Mouse (Mus musculus): ENCODE results near the gene Acsf3.

Gene Acsf3

GRCm38 (mm10) chr8:122761109-122761508 lies 14.2 kb upstream of the Acsf3 start:
- no peak for DNase-seq (ENCODE audit: low read depth, low spot score)

GRCm38 (mm10) chr8:122762731-122763266 lies 12.5 kb upstream of the Acsf3 start:
- DNase-seq (ENCODE audit: low read depth, low spot score): no peak

GRCm38 (mm10) chr8:122763267-122763738 lies 12.0 kb upstream of the Acsf3 start:
- DNase-seq (ENCODE audit: low read depth, low spot score): no peak

DNA sequence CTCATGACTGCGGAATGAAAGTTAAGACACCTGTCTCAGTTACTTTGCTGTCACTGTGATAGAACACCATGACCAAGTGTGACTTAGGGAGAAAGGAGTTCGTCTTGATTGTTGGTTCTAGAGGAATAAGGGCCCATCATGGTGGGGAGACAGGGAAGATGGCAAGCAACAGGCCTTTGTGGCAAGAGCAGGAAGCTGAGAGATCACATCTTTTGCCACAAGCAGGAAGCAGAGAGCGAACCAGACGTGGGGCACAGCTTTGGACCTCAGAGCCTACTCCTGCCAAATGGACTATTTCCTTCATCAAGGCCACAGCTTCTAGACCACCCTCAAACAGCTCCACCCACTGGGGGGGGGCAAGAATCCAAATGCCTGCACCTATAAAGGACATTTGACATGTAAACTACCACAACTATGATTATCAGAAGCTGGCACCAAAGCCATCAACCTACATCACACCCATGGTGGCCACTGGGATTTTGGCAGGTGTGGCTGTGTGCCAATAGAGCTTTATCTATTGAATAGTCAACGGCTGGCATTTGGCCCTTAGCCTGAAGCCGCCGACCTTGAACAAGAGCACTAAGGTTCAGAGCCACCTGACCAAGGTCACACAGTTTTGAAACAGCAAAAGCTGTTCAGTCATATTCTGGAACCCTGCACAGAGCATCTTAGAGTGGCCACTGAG lies 10.4 kb upstream of the Acsf3 start:
- DNase-seq (ENCODE audit: low read depth, low spot score): no peak

GRCm38 (mm10) chr8:122766189-122766588 lies 9.1 kb upstream of the Acsf3 start:
- no peak for DNase-seq (ENCODE audit: low read depth, low spot score)

GRCm38 (mm10) chr8:122766647-122767200 lies 8.6 kb upstream of the Acsf3 start:
- DNase-seq (ENCODE audit: low read depth, low spot score): no peak

DNA sequence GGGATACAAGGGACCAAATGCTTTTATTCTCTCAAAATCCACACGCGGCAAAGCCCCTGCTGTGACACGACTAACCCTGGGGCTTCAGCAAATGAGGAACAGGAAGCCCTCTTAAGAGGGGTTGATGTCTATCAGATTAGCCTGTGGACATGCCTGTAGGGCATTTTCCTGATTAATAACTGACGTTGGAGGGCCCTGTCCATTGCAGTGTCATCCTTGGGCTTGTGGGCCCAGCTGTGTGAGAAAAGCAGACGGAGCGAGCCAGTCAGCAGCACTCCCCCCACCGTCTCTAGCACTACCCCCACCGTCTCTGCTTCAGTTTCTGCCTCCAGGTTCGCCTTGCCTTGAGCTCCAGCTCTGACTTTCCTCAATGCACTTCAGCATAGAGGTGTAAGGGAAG lies 8.1 kb upstream of the Acsf3 start:
- no peak for DNase-seq (ENCODE audit: low read depth, low spot score)

DNA sequence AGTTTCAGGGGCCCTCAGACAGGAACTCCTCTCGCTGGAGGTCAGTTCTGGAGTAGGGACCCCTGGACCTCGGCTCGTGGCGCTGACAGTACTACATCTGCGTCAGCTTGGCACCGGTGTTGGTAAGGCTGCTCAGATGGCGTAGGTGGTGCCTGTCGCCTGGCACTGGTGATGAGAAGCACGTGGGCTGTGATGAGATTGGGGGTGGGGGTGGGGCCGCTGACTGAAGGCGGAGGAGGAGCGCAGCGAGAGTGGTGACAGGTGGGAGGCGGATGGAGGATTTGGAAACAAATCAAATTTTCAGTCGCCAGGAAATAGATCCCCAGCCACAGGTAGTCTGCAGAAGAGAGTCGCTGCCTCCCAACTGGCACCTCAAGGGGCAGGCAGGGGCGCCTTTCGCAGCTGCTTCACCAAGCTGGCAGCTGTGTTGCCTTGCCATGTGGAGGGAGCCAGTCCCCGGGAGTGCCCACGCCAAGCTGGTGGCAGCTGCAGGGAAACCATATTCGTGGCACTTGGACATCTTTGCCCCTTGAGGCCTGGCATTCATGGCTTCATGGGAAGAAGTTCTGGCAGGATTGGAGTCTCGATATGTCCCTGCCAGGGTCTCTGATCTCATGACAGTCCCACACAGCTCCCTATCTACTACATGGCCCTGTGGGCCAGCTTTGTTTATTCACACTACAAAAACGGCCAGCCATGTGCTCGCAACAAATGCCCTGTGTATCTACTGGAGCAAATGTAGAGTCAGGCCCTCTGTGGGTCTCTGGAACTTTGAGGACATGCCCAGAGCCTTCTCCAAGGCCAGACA lies 5.8 kb upstream of the Acsf3 start:
- DNase-seq (ENCODE audit: low read depth, low spot score): no peak

DNA sequence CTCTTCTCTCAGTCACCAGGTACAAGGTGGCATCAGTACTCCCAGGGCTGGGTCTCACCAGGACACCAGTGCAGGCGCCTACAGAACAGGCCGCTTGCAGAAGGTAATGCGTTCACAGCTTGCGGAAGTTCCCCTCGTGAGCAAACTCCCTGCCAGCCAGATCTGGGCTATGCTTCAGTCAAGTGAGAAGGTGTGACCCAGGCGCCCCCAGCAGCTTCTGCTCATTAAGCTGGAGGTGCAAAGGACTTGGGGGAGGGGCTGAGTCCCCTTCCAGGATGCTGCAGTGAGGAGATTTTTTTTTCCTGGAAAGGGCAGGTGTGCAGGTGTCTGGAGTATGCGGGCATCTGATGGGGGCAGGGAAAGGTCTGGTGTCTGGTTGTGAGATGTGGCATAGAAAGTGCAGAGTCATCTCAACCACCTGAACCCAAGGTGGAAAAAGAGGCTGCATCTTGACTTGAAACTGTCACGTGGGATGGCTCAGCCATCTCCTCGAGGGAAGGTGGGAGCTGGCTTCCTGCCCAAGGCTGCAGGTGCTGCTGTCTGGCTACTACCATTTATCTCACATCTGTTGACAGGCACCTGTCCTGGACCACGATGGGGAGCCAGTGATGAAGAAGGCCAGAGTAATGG lies 2.7 kb upstream of the Acsf3 start:
- no peak for DNase-seq (ENCODE audit: low read depth, low spot score)

GRCm38 (mm10) chr8:122777701-122778100 lies 2.4 kb downstream of the Acsf3 start:
- no peak for DNase-seq (ENCODE audit: low read depth, low spot score)

GRCm38 (mm10) chr8:122778703-122779239 lies 3.5 kb downstream of the Acsf3 start:
- no peak for DNase-seq (ENCODE audit: low read depth, low spot score)

GRCm38 (mm10) chr8:122779255-122779654 lies 4.0 kb downstream of the Acsf3 start:
- DNase-seq (ENCODE audit: low read depth, low spot score): no peak

- DNase-seq (ENCODE audit: low read depth, low spot score): no peak
Measured at GRCm38 (mm10) chr8:122784756-122785155, 9.5 kb downstream of the Acsf3 start.

DNA sequence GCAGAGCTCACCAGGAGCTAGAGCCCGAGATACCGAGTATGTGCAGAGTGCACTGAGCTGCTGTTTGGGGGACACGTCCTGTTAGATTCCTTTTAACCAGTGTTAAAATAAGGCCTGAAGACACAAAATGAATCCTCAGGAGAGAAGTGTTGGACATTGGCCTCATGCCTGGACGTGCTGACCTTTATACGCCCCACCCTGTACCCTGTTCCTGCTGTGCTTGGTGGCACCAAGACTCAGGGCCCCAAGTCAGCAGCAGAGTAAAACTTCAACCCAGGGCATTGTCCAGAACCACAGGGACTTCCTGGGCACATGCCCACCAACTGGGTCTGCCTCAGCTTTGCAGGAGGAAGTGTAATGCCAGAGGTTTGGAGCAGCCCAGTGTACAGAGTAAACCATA lies 14.5 kb downstream of the Acsf3 start:
- DNase-seq (ENCODE audit: low read depth, low spot score): no peak

GRCm38 (mm10) chr8:122793375-122794174 lies 18.3 kb downstream of the Acsf3 start:
- no peak for DNase-seq (ENCODE audit: low read depth, low spot score)

DNA sequence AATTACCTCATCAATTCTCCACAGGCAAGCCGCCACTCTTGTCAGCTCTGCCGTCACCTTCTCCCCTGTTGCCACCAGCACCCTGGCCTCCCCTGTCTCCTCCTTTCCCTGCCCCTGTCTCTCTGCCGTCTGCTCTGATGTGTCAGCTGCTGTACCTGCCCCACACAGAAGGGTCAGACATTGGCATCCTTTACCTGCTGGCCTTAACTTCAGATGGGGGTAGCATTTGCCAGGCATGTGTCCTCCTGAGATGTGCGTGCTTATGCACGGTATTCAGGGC lies 18.8 kb downstream of the Acsf3 start:
- no peak for DNase-seq (ENCODE audit: low read depth, low spot score)

- no peak for DNase-seq (ENCODE audit: low read depth, low spot score)
Measured at GRCm38 (mm10) chr8:122803906-122804761, 28.8 kb downstream of the Acsf3 start.

DNA sequence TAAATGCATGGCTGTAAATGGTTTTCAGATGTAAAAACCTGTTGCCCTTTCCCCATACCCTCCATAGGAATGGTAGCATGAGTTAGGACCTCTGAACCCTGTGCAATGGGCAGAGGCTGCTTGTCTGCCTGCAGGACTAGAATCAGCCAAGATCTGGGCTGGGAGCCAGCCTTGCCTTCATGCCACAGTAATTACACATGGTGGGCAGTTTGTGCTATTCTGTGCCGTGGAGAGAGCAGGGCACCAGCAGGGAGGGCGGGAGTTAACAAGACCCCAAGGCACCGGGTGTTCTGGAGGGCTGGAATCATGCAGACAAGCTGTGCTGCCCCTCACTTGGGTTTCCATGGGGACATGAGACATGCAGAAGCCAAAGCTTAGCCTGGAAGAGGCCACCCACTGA lies 30.1 kb downstream of the Acsf3 start:
- no peak for DNase-seq (ENCODE audit: low read depth, low spot score)

DNA sequence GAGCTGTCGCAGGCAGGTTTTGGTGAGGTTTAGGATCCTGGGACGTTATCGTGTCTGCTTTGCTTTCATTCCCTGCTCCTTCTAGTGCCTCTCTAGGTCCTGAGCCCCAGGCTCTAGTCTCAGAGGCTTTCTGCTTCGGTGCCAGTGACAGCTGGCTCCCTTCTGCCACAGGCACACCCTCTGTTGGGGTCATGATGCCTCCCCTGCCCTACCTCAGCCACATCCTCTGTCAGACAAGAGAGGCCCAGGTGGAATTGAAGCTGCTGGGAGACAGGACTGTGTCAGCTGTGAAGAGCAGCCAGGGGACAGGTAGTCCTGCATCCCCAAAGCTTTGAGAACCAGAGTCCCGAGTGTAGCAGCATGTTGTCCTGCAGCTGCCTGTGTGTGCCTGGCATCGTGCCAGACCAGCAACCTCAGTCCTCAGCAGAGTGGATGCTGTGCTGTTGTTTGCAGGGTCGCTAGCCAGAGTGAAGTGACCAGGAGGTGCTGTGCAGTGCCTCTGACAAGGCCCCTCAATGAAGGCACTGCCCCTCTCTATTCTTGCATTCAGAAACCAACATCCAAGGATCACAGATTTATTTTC lies 31.8 kb downstream of the Acsf3 start:
- DNase-seq (ENCODE audit: low read depth, low spot score): no peak

DNA sequence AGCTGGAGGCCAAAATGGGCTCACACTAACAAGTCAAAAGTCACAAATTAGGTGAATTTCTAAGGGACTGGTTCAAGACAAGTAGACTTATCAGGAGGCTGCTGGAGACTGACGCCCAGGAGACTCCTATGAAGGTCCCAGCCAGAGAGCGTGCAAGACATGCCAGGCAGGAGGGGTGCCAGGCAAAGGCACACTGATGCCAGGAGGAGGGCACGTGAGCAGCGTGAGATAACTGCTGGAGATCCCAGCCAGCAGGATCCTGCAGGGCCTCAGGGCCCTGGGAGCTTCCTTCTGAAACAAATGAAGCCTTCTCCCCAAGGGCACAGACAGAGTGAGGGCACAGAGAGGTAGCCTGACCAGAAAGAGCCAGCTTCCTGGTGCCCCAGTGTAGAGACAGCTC lies 32.6 kb downstream of the Acsf3 start:
- no peak for DNase-seq (ENCODE audit: low read depth, low spot score)

All from R1 (cell line).